Mouse (Mus musculus): Measurements from ENCODE around the gene Grb2. TPM values are rescaled to one million over a fixed set of nuclear protein-coding genes. Genes with fewer than 3 reads are reported as not detected.

Gene Grb2
- polyA plus RNA-seq, 1 experiment from 2014 or later, result 121 TPM

DNA sequence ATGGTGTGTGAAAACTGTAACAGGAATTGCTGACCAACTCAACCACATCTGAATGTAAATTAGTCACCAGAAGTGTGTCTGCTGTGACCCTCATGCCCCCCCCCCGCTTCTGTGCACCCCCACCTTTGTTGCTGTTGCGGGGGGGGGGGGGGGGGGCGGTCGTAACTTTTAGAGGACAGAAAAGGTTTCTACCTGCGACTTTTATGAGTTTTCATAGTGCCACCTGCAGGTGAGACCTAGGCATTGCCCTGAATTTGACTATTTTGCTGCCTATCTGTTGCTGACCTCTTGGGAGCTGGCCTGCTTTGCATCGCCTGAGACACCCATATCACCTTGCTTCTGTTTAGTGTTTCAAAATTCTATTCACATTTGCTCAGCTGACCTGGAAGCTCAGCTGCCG lies 6.1 kb upstream of the Grb2 start:
- Histone ChIP-seq H3K4me1 (replicated peaks; ENCODE audit: control insufficient read depth, insufficient read depth, low read length) (peaks cover 7% of the 10 kb centered on the region), H3K27me3 (ENCODE audit: control insufficient read depth, insufficient read depth, low read length) (no peaks in the 10 kb centered on the region), H3K9ac (no peak overlapping the region), H3K27ac (no peak overlapping the region), H3K4me2 (replicated peaks) (no peak overlapping the region), H3K9me3 (ENCODE audit: control insufficient read depth, low read length) (no peaks in the 10 kb centered on the region), H3K36me3 (replicated peaks; ENCODE audit: control insufficient read depth, insufficient read depth) (no peaks in the 10 kb centered on the region), H3K4me3 (replicated peaks; ENCODE audit: low read length) (no peak overlapping the region)
- DNase-seq (ENCODE audit: low spot score) (peak; percentile 70), ATAC-seq (ENCODE audit: low FRiP score) (no peak)
- 11% methylated on average over 6 of the region's 7 CpGs for WGBS

DNA sequence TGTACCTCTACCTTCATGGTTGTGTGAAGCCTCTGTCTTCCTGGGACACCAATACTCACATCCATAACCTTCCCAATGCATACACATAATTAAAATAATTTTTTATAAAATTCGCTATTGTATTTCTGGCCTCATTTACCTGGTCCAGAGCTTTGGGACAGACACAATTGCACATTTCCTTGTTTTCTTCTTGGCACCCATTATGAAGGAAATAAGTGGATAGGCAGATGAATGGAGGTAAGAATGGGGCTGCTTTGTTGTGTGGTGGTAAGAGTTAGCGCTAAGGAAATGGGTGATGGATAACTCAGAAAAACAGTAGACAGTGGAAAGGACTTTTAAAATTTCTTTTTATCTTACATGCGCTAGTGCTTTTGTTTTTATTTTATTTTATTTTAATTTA lies 5.0 kb upstream of the Grb2 start:
- 95% methylated on average over 3 of the region's 3 CpGs for WGBS
- Histone ChIP-seq H3K27me3 (ENCODE audit: control insufficient read depth, insufficient read depth, low read length) (no peaks in the 10 kb centered on the region), H3K9ac (no peak overlapping the region), H3K36me3 (replicated peaks; ENCODE audit: control insufficient read depth, insufficient read depth) (no peaks in the 10 kb centered on the region), H3K4me3 (replicated peaks; ENCODE audit: low read length) (no peak overlapping the region), H3K27ac (no peak overlapping the region), H3K9me3 (ENCODE audit: control insufficient read depth, low read length) (no peaks in the 10 kb centered on the region), H3K4me2 (replicated peaks) (no peak overlapping the region), H3K4me1 (replicated peaks; ENCODE audit: control insufficient read depth, insufficient read depth, low read length) (peaks cover 10% of the 10 kb centered on the region)
- ATAC-seq (ENCODE audit: low FRiP score) (no peak), DNase-seq (ENCODE audit: low spot score) (no peak)

GRCm38 (mm10) chr11:115712674-115713298 lies 4.4 kb upstream of the Grb2 start:
- no peak overlapping the region for H3K4me2 ChIP-seq (replicated peaks)
- ATAC-seq (ENCODE audit: low FRiP score) (no peak), DNase-seq (ENCODE audit: low spot score) (no peak)
- H3K9me3 ChIP-seq (ENCODE audit: control insufficient read depth, low read length), result no peaks in the 10 kb centered on the region
- H3K4me1 ChIP-seq (replicated peaks; ENCODE audit: control insufficient read depth, insufficient read depth, low read length), result peaks cover 10% of the 10 kb centered on the region
- no peaks in the 10 kb centered on the region for H3K27me3 ChIP-seq (ENCODE audit: control insufficient read depth, insufficient read depth, low read length)
- no peak overlapping the region for H3K9ac ChIP-seq
- H3K36me3 ChIP-seq (replicated peaks; ENCODE audit: control insufficient read depth, insufficient read depth), result no peaks in the 10 kb centered on the region
- WGBS, result 84% methylated on average over 12 of the region's 12 CpGs
- no peak overlapping the region for H3K27ac ChIP-seq
- H3K4me3 ChIP-seq (replicated peaks; ENCODE audit: low read length), result no peak overlapping the region

DNA sequence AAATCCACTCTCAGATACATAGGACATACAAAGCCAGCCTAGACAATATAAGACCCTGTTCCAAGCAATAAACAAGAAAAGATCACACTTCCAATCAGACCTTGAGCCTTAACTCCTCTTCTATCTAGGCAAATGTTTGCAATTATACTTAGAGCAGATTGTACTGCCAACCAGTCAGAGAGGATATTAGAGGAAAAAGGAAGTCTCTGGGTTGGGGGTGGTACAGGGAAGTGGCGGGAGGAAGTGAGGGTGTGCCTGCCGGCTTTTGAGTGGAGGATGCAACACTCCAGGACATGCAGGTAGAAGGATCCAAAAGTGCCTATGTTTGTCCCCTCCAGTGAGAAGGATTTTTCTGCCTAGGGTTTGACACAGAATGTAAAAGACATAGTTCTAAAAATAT lies 3.9 kb upstream of the Grb2 start:
- Histone ChIP-seq H3K9me3 (ENCODE audit: control insufficient read depth, low read length) (no peaks in the 10 kb centered on the region), H3K9ac (no peak overlapping the region), H3K4me1 (replicated peaks; ENCODE audit: control insufficient read depth, insufficient read depth, low read length) (peaks cover 12% of the 10 kb centered on the region), H3K27ac (no peak overlapping the region), H3K4me3 (replicated peaks; ENCODE audit: low read length) (no peak overlapping the region), H3K36me3 (replicated peaks; ENCODE audit: control insufficient read depth, insufficient read depth) (no peaks in the 10 kb centered on the region), H3K4me2 (replicated peaks) (no peak overlapping the region), H3K27me3 (ENCODE audit: control insufficient read depth, insufficient read depth, low read length) (no peaks in the 10 kb centered on the region)
- WGBS, result 65% methylated on average over 2 of the region's 2 CpGs
- DNase-seq (ENCODE audit: low spot score), result no peak
- no peak for ATAC-seq (ENCODE audit: low FRiP score)

- ATAC-seq (ENCODE audit: low FRiP score) (no peak), DNase-seq (ENCODE audit: low spot score) (no peak)
- no peak overlapping the region for H3K9ac ChIP-seq
- no peaks in the 10 kb centered on the region for H3K9me3 ChIP-seq (ENCODE audit: control insufficient read depth, low read length)
- WGBS, result 84% methylated on average over 9 of the region's 9 CpGs
- no peak overlapping the region for H3K4me3 ChIP-seq (replicated peaks; ENCODE audit: low read length)
- no peak overlapping the region for H3K27ac ChIP-seq
- no peaks in the 10 kb centered on the region for H3K27me3 ChIP-seq (ENCODE audit: control insufficient read depth, insufficient read depth, low read length)
- peaks cover 21% of the 10 kb centered on the region for H3K4me1 ChIP-seq (replicated peaks; ENCODE audit: control insufficient read depth, insufficient read depth, low read length)
- H3K36me3 ChIP-seq (replicated peaks; ENCODE audit: control insufficient read depth, insufficient read depth), result no peaks in the 10 kb centered on the region
- no peak overlapping the region for H3K4me2 ChIP-seq (replicated peaks)
These were observed 2.7 kb upstream of the Grb2 start for GRCm38 (mm10) chr11:115711133-115711532.

DNA sequence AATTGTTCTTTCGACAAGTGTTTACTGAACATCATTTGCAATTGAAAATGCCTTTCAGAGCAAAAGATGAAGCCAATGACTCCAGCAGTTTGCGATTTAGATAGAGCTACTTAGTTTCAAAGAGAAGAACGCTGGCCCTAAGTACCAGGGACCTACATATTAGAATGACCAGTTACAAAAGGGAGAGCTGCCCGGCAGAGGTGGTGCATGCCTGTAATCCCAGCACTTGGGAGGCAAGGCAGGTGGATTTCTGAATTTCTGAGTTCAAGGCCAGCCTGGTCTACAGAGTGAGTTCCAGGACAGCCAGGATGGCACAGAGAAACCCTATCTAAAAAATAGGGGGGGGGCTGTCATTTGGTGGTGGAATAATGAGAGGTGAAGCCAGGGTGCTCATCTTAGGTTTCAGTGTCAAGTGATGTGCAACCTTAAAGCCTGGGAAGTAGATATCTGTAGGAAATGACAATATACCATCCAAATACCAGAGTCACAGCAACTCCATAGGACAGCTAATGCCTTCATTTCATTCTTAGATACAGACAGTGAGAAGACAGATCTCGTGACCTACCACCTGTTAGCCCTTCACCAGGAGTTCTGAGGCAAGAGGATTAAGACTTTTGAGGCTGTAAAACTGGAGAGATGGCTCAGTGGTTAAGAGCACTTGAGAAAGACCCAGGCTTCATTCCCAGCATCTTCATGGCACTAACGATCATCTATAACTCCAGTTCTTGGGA lies 1.6 kb upstream of the Grb2 start:
- DNase-seq (ENCODE audit: low spot score) (no peak), ATAC-seq (ENCODE audit: low FRiP score) (no peak)
- peak overlapping the region; percentile 96 for H3K27ac ChIP-seq
- H3K4me1 ChIP-seq (replicated peaks; ENCODE audit: control insufficient read depth, insufficient read depth, low read length), result peaks cover 21% of the 10 kb centered on the region
- no peaks in the 10 kb centered on the region for H3K27me3 ChIP-seq (ENCODE audit: control insufficient read depth, insufficient read depth, low read length)
- peak overlapping the region; percentile 97 for H3K9ac ChIP-seq
- no peaks in the 10 kb centered on the region for H3K9me3 ChIP-seq (ENCODE audit: control insufficient read depth, low read length)
- WGBS, result 56% methylated on average over 6 of the region's 6 CpGs
- no peaks in the 10 kb centered on the region for H3K36me3 ChIP-seq (replicated peaks; ENCODE audit: control insufficient read depth, insufficient read depth)
- H3K4me2 ChIP-seq (replicated peaks), result peak overlapping the region; percentile 88
- H3K4me3 ChIP-seq (replicated peaks; ENCODE audit: low read length), result peak overlapping the region; percentile 99

DNA sequence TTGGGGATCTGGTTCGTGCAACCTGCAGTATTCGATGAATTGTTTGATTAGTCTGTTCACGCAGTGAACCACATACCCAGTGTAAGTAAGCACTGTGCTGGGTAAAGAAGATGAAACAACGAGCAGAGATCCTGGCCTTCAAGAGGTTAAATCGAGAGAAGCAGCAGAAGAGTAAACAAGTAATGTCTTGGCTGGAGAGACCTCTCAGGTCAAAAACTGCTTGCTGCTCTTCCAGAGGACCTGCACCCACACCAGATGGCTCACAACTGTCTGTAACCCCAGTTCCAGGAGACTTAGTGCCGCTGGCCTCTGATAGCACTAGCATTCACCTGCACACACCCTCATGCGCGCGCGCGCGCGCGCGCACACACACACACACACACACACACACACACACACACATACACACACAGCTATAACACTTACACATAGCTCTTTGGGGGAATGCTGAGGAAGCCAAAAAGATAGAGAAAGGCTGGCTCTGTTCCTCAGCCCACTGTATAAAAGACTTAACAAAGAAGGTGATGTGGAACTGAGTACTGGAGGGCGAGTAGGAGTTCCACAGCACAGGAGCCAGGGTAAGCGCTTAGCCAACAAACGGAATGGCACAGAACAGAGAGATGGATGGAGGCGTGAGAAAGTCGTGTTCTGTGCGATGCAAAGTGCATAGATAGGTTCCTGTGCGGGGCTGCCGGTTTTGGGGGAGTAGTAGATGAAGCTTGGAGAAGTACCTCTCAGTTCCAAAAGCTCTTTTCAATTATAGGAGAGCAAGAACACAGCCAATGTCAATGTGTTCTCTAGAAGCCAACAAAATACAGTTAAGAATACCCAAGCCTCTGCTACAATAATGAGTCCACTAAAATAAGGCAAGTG lies 795 bp upstream of the Grb2 start:
- Histone ChIP-seq H3K4me2 (replicated peaks) (peak overlapping the region; percentile 88), H3K27ac (peak overlapping the region; percentile 96), H3K9ac (peak overlapping the region; percentile 97), H3K36me3 (replicated peaks; ENCODE audit: control insufficient read depth, insufficient read depth) (no peaks in the 10 kb centered on the region), H3K27me3 (ENCODE audit: control insufficient read depth, insufficient read depth, low read length) (no peaks in the 10 kb centered on the region), H3K4me1 (replicated peaks; ENCODE audit: control insufficient read depth, insufficient read depth, low read length) (peaks cover 21% of the 10 kb centered on the region), H3K9me3 (ENCODE audit: control insufficient read depth, low read length) (no peaks in the 10 kb centered on the region), H3K4me3 (replicated peaks; ENCODE audit: low read length) (peak overlapping the region; percentile 99)
- DNase-seq (ENCODE audit: low spot score) (peak; percentile 33), ATAC-seq (ENCODE audit: low FRiP score) (peak; percentile 75)
- WGBS, result under 1% methylated on average over 23 of the region's 23 CpGs

GRCm38 (mm10) chr11:115707313-115708208 lies 836 bp downstream of the Grb2 start:
- Histone ChIP-seq H3K27me3 (ENCODE audit: control insufficient read depth, insufficient read depth, low read length) (no peaks in the 10 kb centered on the region), H3K4me2 (replicated peaks) (peak overlapping the region; percentile 88), H3K36me3 (replicated peaks; ENCODE audit: control insufficient read depth, insufficient read depth) (no peaks in the 10 kb centered on the region), H3K27ac (peak overlapping the region; percentile 96), H3K9ac (peak overlapping the region; percentile 97), H3K4me3 (replicated peaks; ENCODE audit: low read length) (peak overlapping the region; percentile 99), H3K4me1 (replicated peaks; ENCODE audit: control insufficient read depth, insufficient read depth, low read length) (peaks cover 21% of the 10 kb centered on the region), H3K9me3 (ENCODE audit: control insufficient read depth, low read length) (no peaks in the 10 kb centered on the region)
- ATAC-seq (ENCODE audit: low FRiP score) (peak; percentile 38; the same call in 1 of the 2 replicates), DNase-seq (ENCODE audit: low spot score) (peak; percentile 54)
- WGBS, result under 1% methylated on average over 41 of the region's 44 CpGs
